Mouse (Mus musculus) midbrain, embryonic 13.5 days (tissue): ENCODE results near the gene Zfp804b. TPM values are rescaled to one million over a fixed set of nuclear protein-coding genes. Genes with fewer than 3 reads are reported as not detected.
"Not testable (repeated sequence)": the region's sequence is repeated elsewhere in the genome, so short reads cannot be mapped to it uniquely, and the experiment has no call there.

Experiments
- ATAC-seq: fragments of 200-750 bp; cut with Nextera tagmentation; 2 replicates; pipeline ENCODE4 v1.8.0; 2017; ENCODE audit warnings: mild to moderate bottlenecking, moderate TSS enrichment, moderate library complexity
- H3K27ac ChIP-seq: fragments of 300-500 bp; sonication (generic); 2 replicates; pipeline ENCODE4 v1.5.1; 2015; ENCODE audit warnings: inconsistent platforms, mild to moderate bottlenecking, moderate library complexity
- H3K27me3 ChIP-seq: fragments of 300-500 bp; sonication (generic); 2 replicates; pipeline ENCODE4 v1.6.1; 2015; ENCODE audit warnings: mild to moderate bottlenecking, inconsistent platforms
- H3K36me3 ChIP-seq: fragments of 300-500 bp; sonication (generic); 2 replicates; pipeline ENCODE4 v1.6.1; 2015; ENCODE audit warnings: mild to moderate bottlenecking, inconsistent platforms
- H3K4me1 ChIP-seq: fragments of 300-500 bp; sonication (generic); replicated peaks from 2 replicates; pipeline ENCODE4 v1.6.1; 2015; ENCODE audit warnings: inconsistent platforms
- H3K4me2 ChIP-seq: fragments of 300-500 bp; sonication (generic); replicated peaks from 2 replicates; pipeline ENCODE4 v1.6.1; 2015; ENCODE audit warnings: moderate library complexity, mild to moderate bottlenecking, inconsistent platforms
- H3K4me3 ChIP-seq: fragments of 300-500 bp; sonication (generic); replicated peaks from 2 replicates; pipeline ENCODE4 v1.5.1; 2015; ENCODE audit warnings: mild to moderate bottlenecking, inconsistent platforms
- H3K9ac ChIP-seq: fragments of 300-500 bp; sonication (generic); replicated peaks from 2 replicates; pipeline ENCODE4 v1.6.1; 2015; ENCODE audit warnings: mild to moderate bottlenecking, inconsistent platforms
- H3K9me3 ChIP-seq: fragments of 300-500 bp; sonication (generic); 2 replicates; pipeline ENCODE4 v1.6.1; 2016; ENCODE audit warnings: mild to moderate bottlenecking, inconsistent platforms
- WGBS: fragments of 180-500 bp; shearing (Covaris S2); methylation state at CpG from one replicate; pipeline ENCODE4 v1.1.7; 2015; 5-methylcytosine and 5-hydroxymethylcytosine counted together
- polyA plus RNA-seq: library from polyadenylated mRNA; unstranded; fragments of >200 nt; fragmentation: Nextera tagmentation; extraction: Ambion mirVana; gene quantifications from 2 replicates; pipeline ENCODE4 v1.2.1, GENCODE M21; 2015

The Zfp804b gene
- 1.0 and 1.4 TPM in 2 replicates for polyA plus RNA-seq

DNA sequence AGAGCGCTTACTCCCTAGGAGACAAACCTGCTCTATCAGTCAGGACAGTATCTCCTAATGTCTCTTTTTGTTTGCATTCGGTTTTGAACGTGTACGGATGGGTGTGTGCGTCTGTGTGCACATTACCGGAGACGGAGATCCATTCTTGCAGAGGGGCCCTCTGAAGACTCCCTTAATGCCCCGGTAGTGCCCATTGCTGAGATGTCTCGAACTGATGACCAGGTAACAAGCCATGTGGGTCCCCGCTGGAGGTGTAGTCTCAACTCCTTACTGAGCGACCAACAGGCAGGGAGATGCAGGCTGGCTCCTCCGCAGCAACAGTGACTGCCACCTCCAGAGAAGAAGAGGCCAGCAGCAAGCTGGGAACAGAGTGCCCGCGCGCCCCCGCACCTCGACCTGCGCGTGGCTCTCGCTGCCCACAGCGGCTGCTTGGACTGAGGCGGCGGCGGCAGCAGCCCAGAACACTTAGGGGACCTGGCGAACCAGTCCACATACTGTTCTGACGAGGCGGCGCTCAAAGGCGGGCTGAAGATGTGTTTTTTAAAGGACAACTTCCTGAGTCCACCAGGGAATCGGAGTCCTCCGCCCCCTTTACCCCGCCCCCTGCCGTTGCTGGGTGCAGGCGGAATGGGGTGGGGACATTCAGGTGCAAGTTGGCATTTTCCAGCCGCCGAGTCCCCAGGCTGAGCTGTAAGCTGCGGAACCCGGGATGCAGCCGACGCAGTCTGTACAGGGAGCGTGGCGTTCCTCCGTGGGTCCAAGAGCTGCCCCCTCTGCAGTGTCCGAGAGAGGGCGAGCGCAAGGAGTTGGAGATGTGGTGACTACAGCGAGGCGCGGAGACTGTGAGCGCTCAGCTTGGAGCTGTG lies at the start of gene Zfp804b:
Gene Zfp804b, minus strand, starts transcription at position 612 of the 866 bp plus-strand sequence.
- peak within 1 kb of the TSS; percentile 95 for H3K4me2 ChIP-seq
- H3K9ac ChIP-seq: peak within 1 kb of the TSS; percentile 63
- ATAC-seq: peak; percentile 98
- peak within 1 kb of the TSS; percentile 45; the same call in 1 of the 2 replicates for H3K27ac ChIP-seq
- under 1% methylated on average over 50 of the region's 50 CpGs for WGBS
- no peaks in the 10 kb centered on the region for H3K36me3 ChIP-seq
- H3K9me3 ChIP-seq: no peaks in the 10 kb centered on the region
- no peaks in the 10 kb centered on the region for H3K27me3 ChIP-seq
- H3K4me3 ChIP-seq: peak within 1 kb of the TSS; percentile 72
- H3K4me1 ChIP-seq: 0 out of 2 replicates have a peak, but pooled peaks cover 4% of the 10 kb centered on the region

DNA sequence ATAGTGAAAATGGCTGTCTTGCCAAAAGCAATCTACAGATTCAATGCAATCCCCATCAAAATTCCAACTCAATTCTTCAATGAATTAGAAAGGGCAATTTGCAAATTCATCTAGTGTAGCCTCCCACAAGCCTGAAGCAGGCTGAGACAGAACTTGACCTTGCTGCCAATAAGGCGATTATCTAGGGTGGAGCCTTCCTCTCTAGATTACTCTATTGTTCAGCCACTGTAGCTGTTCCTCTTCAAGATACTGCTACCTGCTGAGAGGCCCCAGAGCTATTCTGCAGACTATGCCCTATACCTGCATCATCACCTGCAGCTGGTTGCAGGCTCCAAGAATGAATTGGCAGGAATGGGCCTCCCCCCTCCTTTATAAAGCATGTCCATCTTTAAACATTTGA lies 20.1 kb upstream of the Zfp804b start:
- H3K4me2 ChIP-seq, H3K27me3 ChIP-seq, ATAC-seq, H3K36me3 ChIP-seq, H3K4me1 ChIP-seq, H3K9ac ChIP-seq, H3K9me3 ChIP-seq, H3K27ac ChIP-seq, H3K4me3 ChIP-seq: not testable (repeated sequence)
- WGBS: 94% methylated on average over 1 of the region's 1 CpGs

DNA sequence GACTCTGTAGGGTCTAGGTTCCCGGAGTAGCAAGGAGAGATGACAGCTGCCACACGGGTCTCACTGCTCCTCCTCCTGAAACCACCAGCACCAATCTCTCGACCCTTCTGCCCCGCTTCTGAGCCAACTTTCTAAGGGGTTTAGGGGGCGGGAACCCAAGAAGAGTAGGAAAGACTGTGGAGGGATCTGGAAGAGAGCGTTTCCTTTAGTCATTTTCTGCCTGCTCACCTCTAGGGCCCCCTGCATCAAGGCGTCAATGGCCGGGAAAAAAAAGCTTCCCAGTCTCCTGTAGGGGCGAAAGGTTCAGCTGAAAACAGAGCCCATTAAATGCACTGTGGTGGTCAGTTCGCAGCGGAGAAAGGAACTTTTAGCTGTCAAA lies 444 bp upstream of the Zfp804b start:
- Histone ChIP-seq H3K27me3 (no peaks in the 10 kb centered on the region), H3K4me3 (peak overlapping the region; percentile 72), H3K36me3 (no peaks in the 10 kb centered on the region), H3K4me2 (peak overlapping the region; percentile 95), H3K9me3 (no peaks in the 10 kb centered on the region), H3K27ac (0 out of 2 replicates have a peak overlapping the region, but pooled peaks have one; percentile 45), H3K4me1 (0 out of 2 replicates have a peak, but pooled peaks cover 4% of the 10 kb centered on the region), H3K9ac (peak overlapping the region; percentile 63)
- ATAC-seq: peak; percentile 65; the same call in 1 of the 2 replicates
- under 1% methylated on average over 11 of the region's 11 CpGs for WGBS

DNA sequence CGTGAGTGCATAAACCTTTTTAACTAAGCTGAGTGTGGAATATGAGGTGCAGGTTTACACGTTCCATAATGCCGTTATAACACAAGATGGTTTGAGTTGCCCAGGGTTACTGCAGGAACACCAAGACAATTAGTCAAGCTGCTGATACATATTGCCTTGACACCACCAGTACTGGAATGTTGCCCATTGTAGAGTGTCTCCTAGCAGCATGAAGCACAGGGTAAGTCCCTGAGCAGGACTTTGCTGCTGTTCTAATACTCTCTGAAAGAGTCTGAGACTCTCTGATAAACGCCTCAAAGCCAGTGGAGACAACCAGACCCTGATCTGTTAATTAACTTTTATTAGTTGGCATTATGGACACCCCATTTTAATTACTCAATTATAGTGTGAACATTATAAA lies 19.0 kb downstream of the Zfp804b start:
- WGBS: 60% methylated on average over 4 of the region's 4 CpGs
- H3K4me3 ChIP-seq: no peak overlapping the region
- H3K9ac ChIP-seq: no peak overlapping the region
- no peaks in the 10 kb centered on the region for H3K27me3 ChIP-seq
- no peaks in the 10 kb centered on the region for H3K4me1 ChIP-seq
- no peaks in the 10 kb centered on the region for H3K36me3 ChIP-seq
- no peak overlapping the region for H3K27ac ChIP-seq
- H3K9me3 ChIP-seq: no peaks in the 10 kb centered on the region
- ATAC-seq: 0 out of 2 replicates have a peak, but pooled peaks have one; percentile 60
- no peak overlapping the region for H3K4me2 ChIP-seq

DNA sequence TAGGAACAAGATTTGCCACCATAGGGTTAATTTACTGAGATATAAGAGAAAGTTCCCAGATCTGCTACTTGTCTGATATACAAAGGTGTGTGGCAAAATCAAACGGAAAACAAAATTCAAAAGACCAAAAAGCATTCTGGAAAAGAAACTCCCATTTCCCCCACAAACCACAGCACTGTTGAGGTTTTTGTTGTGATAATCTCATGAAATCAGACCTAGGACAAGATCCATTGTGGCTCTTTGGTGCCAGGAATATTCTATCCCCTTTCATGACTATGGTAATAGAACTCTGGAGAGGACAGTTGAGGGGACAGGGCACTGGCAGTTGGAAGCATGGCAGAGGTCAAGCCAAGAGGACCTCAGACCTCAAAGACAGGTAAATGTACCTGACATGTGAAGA lies 40.7 kb downstream of the Zfp804b start, which contains the start of gene Tex47:
Gene Tex47, plus strand, starts transcription at position 301 of the 400 bp plus-strand sequence.
- Histone ChIP-seq H3K9ac (no peak within 1 kb of the TSS), H3K4me2 (no peak within 1 kb of the TSS), H3K36me3 (no peaks in the 10 kb centered on the region), H3K9me3 (no peaks in the 10 kb centered on the region), H3K4me1 (no peaks in the 10 kb centered on the region), H3K27ac (no peak within 1 kb of the TSS), H3K27me3 (no peaks in the 10 kb centered on the region), H3K4me3 (no peak within 1 kb of the TSS)
- no peak for ATAC-seq
- 93% methylated on average over 1 of the region's 1 CpGs for WGBS

DNA sequence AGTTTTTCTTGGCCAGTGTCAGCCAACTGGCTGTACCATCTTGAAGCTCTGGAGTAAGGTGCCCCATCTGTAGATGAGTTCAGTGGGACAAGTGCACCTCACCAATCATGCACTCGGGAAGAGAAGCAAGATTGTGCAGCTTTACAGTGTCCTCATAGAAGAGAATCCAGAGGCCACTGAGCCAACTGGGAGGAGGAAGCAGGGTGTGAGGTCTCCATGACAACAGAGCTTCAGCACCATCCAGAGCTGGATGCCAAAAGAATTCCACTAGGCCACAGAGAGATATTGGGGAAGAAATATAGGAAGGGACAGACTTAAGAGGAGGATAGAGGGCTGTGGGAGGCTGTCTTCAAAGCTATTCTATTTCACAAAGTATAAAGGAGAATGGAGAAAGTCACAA lies 41.6 kb downstream of the Zfp804b start:
- no peak overlapping the region for H3K9ac ChIP-seq
- ATAC-seq: 0 out of 2 replicates have a peak, but pooled peaks have one; percentile 45
- no peaks in the 10 kb centered on the region for H3K36me3 ChIP-seq
- WGBS: 47% methylated on average over 1 of the region's 1 CpGs
- H3K27ac ChIP-seq: no peak overlapping the region
- H3K9me3 ChIP-seq: no peaks in the 10 kb centered on the region
- no peak overlapping the region for H3K4me3 ChIP-seq
- H3K4me1 ChIP-seq: no peaks in the 10 kb centered on the region
- no peaks in the 10 kb centered on the region for H3K27me3 ChIP-seq
- no peak overlapping the region for H3K4me2 ChIP-seq

DNA sequence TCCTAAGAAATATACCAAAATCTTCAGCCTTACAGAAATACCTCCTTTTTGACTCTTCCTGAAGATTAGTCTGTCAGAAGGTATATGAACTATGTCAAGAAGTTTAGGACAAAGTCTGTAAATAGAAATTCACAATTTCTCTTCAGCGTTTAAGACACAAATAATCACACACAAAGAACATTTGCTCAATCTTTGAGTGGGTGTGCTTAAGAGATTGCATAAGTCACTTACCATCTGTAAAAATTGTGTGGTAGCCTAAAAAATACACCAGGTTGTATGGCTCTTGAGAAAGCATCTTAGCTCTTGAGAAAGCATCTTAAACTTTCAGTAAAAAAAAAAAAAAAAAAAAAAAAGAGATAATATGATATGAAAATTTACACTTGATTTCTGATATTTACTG lies 60.2 kb downstream of the Zfp804b start:
- no peak overlapping the region for H3K4me3 ChIP-seq
- H3K9me3 ChIP-seq: no peaks in the 10 kb centered on the region
- no peaks in the 10 kb centered on the region for H3K27me3 ChIP-seq
- ATAC-seq: no peak
- H3K9ac ChIP-seq: no peak overlapping the region
- H3K4me2 ChIP-seq: no peak overlapping the region
- no peaks in the 10 kb centered on the region for H3K36me3 ChIP-seq
- H3K4me1 ChIP-seq: no peaks in the 10 kb centered on the region
- WGBS: 92% methylated on average over 1 of the region's 1 CpGs
- no peak overlapping the region for H3K27ac ChIP-seq

DNA sequence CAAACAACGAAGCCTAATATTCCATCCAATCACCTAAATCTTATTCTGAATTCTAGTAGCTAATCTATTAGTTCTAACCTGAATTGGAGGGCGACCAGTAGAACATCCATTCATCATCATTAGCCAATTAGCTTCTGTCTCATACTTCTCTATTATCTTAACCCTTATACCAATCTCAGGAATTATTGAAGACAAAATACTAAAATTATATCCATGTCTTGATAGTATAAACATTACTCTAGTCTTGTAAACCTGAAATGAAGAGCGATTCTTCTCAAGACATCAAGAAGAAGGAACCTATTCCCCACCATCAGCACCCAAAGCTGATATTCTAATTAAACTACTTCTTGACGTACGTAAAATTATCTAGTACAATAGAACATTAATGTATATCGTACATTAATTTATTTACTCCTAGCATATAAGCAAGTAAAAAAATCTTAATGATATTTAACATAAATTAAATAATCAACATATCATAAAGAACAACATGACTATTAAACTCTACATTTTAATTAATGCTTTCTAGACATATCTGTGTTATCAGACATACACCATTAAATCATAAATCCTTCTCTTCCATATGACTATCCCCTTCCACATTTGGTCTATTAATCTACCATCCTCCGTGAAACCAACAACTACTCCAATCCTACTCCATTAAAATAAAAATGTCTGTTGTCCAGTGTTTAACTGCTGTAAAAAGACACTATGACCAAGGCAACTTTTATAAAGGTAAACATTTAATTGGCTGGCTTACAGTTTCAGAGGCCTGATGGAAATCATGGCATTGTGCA lies 67.7 kb downstream of the Zfp804b start:
- Histone ChIP-seq H3K27me3 (no peaks in the 10 kb centered on the region), H3K9me3 (no peaks in the 10 kb centered on the region), H3K9ac (no peak overlapping the region), H3K4me3 (no peak overlapping the region), H3K27ac (no peak overlapping the region), H3K4me2 (no peak overlapping the region), H3K4me1 (no peaks in the 10 kb centered on the region), H3K36me3 (no peaks in the 10 kb centered on the region)
- ATAC-seq: no peak
- WGBS: 89% methylated on average over 7 of the region's 7 CpGs

DNA sequence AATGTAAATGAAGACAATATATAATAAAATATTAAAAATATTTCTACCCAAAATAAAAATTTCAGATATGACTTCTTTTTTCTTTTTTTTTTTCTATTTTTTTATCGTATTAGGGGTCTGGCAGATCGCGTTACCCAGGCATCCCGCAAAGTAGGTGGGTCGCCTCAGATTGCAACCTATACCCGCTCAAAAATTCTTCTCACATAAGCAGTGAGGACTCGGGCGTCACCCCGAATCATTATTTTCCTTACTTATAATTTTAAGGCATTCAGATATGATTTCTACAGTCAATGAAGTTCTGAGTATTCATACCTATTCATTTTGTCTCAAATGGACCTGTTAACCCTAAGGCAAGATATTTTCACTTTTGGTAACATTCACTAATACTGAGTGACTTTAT lies 167.0 kb downstream of the Zfp804b start:
- Histone ChIP-seq H3K27me3 (no peaks in the 10 kb centered on the region), H3K4me3 (no peak overlapping the region), H3K9me3 (no peaks in the 10 kb centered on the region), H3K4me1 (no peaks in the 10 kb centered on the region), H3K4me2 (no peak overlapping the region), H3K27ac (no peak overlapping the region), H3K9ac (no peak overlapping the region), H3K36me3 (no peaks in the 10 kb centered on the region)
- 95% methylated on average over 9 of the region's 9 CpGs for WGBS
- no peak for ATAC-seq

DNA sequence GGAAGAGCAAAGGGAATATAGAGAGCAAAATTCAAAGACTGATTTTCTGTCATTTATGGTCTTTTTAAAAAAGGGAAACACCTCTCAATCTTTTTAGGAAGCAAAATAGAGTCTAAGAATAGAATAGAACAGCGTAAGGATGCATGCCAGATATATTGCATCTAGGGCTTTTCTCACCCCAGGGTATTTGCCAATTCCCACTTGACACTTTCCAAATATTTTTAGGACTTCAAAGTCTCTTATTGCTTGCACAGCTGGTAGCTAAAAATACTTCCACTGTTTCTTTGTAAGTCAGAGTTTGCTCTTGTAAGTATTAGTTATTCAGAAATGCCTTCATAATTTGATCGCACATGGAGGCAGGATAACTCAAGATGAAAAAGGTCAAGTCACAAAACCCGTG lies 204.9 kb downstream of the Zfp804b start:
- ATAC-seq: no peak
- 83% methylated on average over 3 of the region's 3 CpGs for WGBS
- H3K9ac ChIP-seq: no peak overlapping the region
- H3K27me3 ChIP-seq: no peaks in the 10 kb centered on the region
- H3K4me2 ChIP-seq: no peak overlapping the region
- no peaks in the 10 kb centered on the region for H3K4me1 ChIP-seq
- H3K9me3 ChIP-seq: no peaks in the 10 kb centered on the region
- H3K36me3 ChIP-seq: no peaks in the 10 kb centered on the region
- H3K4me3 ChIP-seq: no peak overlapping the region
- no peak overlapping the region for H3K27ac ChIP-seq

DNA sequence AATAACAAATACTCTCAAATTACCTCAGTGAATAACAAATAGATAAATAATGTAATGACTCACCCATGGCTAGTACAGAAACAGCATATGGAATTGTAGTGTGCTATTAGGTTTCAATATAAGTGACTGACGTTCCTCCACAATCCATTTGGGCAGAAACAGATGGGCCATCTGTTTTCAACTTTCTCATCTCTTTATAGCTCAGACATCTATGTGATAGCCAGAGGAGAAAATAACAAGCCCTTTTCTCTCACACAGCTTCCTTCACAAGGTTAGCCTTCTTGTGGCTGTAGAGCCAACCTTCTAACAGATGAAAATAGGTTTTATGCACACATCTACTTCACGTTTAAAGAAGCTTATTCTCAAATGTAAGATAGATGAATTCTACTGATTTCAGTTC lies 242.2 kb downstream of the Zfp804b start:
- H3K9me3 ChIP-seq: no peaks in the 10 kb centered on the region
- ATAC-seq: no peak
- no peaks in the 10 kb centered on the region for H3K36me3 ChIP-seq
- H3K4me1 ChIP-seq: no peaks in the 10 kb centered on the region
- no peak overlapping the region for H3K9ac ChIP-seq
- no peaks in the 10 kb centered on the region for H3K27me3 ChIP-seq
- WGBS: 58% methylated on average over 2 of the region's 2 CpGs
- no peak overlapping the region for H3K27ac ChIP-seq
- H3K4me3 ChIP-seq: no peak overlapping the region
- no peak overlapping the region for H3K4me2 ChIP-seq
